Mouse (Mus musculus) embryonic fibroblast, embryonic 13.5 days (primary cell): ENCODE measurements around the gene 1110059E24Rik.

Experiments
- CTCF ChIP-seq: IDR thresholded peaks from 2 replicates; pipeline ENCODE4 v1.5.1; 2011; ENCODE audit warnings: mild to moderate bottlenecking, control low read depth, low read length, moderate library complexity, borderline replicate concordance; ENCODE audit not compliant: insufficient read depth
- POLR2A ChIP-seq: IDR thresholded peaks from 2 replicates; pipeline ENCODE4 v1.6.1; 2011; ENCODE audit warnings: low read depth, mild to moderate bottlenecking, control low read depth, low read length, moderate library complexity

DNA sequence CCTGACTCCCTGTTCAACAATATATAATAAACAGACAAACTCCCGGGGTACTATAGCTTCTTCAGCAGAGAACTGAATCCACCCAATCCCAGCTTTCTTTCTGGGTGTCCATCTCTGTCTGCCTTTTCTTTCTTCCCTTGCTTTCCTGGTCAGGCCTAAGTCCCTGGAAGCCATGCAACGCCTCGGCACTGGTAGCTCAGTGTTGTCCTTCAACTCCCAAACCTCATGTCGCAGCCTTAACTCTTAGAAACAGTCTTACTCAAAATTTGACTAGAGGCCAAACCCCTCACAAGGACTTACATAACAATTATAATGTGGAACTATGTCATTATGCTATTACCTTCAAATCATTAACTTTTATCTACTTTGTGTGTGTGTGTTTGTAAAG is 28.6 kb downstream of the 1110059E24Rik start:
- TF ChIP-seq CTCF (no peak), POLR2A (no peak)
